Mouse (Mus musculus): ENCODE measurements around the gene Gpr152. TPM values are rescaled to one million over a fixed set of nuclear protein-coding genes. Genes with fewer than 3 reads are reported as not detected.

Gpr152 gene
- polyA plus RNA-seq, 1 experiment: 0.06 TPM

DNA sequence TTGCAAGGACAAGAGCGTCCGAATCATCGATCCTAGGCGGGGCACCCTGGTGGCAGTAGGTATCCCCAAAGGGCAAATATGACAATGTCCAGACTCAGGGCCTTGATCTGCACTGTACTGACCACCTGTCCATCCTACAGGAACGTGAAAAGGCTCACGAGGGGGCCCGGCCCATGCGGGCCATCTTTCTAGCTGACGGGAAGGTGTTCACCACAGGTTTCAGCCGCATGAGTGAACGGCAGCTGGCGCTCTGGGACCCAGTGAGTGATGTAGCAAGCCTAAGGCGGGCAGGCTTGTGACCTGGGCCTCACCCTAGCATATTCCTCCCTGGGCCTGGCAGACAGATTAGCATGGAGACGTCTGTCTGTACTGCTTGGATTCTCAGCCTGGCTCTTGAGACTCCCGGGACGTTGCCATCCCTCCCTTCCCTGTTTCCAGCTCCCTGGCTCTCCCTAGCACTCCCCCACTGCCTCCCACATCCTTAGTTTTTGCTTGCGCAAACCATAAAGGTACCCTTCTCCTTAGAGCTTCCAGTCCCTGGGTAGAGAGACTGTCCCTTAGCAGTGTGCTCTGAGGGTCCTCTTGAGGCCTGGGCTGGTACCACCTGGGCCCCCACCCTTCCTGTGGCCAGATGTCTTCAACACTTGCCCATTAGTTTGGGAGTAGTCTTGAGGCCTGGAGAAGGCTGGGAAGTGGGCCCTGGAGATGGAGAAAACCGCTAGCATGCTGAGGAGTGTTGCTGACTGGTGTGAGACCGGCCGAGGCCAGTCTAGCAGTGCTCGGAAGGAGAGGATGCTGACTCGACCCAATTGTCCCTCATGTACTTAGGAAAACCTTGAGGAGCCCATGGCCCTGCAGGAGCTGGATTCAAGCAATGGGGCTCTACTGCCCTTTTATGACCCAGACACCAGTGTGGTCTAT is 11.2 kb downstream of the Gpr152 start:
- no peak overlapping the region for H3K27ac ChIP-seq (ENCODE audit: insufficient read depth, low read depth, low read length)
- H3K4me3 ChIP-seq (ENCODE audit: low read depth, low read length): 0 out of 2 replicates have a peak overlapping the region, but pooled peaks have one; percentile 94
- H3K4me1 ChIP-seq (ENCODE audit: control insufficient read depth, insufficient read depth, insufficient read length, low read length): peaks cover 12% of the 10 kb centered on the region
- TF ChIP-seq CTCF (IDR thresholded peaks at IDR 0.05; ENCODE audit: extremely low read depth, insufficient read length, insufficient replicate concordance, low read depth, low read length): no peak
- no peak for TF ChIP-seq POLR2A (IDR thresholded peaks at IDR 0.05; ENCODE audit: low read depth, low read length)
- WGBS: 90% methylated on average over 22 of the region's 22 CpGs
- H3K27me3 ChIP-seq (ENCODE audit: control insufficient read depth, insufficient read depth, low read length): no peaks in the 10 kb centered on the region
- peaks cover 40% of the 10 kb centered on the region for H3K36me3 ChIP-seq (ENCODE audit: control insufficient read depth, insufficient read depth, low read length)

DNA sequence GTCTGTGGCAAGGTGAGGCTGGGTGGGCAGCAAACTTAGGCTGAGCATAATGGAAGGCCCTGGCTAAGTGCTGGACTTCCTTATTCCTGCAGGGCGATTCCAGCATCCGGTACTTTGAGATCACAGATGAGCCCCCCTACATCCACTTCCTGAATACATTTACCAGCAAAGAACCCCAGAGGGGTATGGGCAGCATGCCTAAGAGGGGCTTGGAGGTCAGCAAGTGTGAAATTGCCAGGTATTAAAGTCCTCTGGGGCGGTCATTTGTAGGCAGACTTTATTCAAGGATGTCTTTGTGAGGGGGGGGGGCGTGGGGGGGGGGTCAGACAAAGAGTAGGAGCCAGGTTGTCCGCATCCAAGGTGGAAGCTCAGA is 11.9 kb downstream of the Gpr152 start:
- Histone ChIP-seq H3K27ac (ENCODE audit: insufficient read depth, low read depth, low read length) (no peak overlapping the region), H3K4me1 (ENCODE audit: control insufficient read depth, insufficient read depth, insufficient read length, low read length) (peaks cover 12% of the 10 kb centered on the region), H3K27me3 (ENCODE audit: control insufficient read depth, insufficient read depth, low read length) (no peaks in the 10 kb centered on the region), H3K36me3 (ENCODE audit: control insufficient read depth, insufficient read depth, low read length) (peaks cover 45% of the 10 kb centered on the region), H3K4me3 (ENCODE audit: low read depth, low read length) (no peak overlapping the region)
- WGBS: 73% methylated on average over 5 of the region's 5 CpGs
- TF ChIP-seq CTCF (IDR thresholded peaks at IDR 0.05; ENCODE audit: extremely low read depth, insufficient read length, insufficient replicate concordance, low read depth, low read length) (no peak), POLR2A (IDR thresholded peaks at IDR 0.05; ENCODE audit: low read depth, low read length) (no peak)

DNA sequence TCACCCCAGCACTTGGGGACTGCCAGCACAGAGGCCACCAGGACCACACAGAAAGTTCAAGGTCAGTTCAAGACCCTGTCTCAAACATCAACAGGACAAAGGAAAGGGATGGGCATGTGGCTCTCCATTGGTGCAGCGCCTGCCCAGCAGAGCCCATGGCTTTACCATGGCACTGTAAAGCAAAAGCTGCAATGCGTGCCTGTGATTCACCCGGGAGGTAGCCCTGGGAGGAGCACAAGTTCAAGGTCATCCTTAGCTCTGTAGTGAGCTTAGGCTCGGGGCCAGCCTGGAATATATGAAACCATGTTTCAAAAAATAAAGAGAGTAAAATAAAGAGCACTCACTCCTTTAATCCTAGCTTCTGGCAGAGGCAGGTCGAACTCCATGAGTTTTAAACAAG is 12.3 kb downstream of the Gpr152 start:
- Histone ChIP-seq H3K27ac (ENCODE audit: insufficient read depth, low read depth, low read length) (no peak overlapping the region), H3K27me3 (ENCODE audit: control insufficient read depth, insufficient read depth, low read length) (no peaks in the 10 kb centered on the region), H3K4me3 (ENCODE audit: low read depth, low read length) (no peak overlapping the region), H3K36me3 (ENCODE audit: control insufficient read depth, insufficient read depth, low read length) (peaks cover 48% of the 10 kb centered on the region), H3K4me1 (ENCODE audit: control insufficient read depth, insufficient read depth, insufficient read length, low read length) (peaks cover 12% of the 10 kb centered on the region)
- 79% methylated on average over 5 of the region's 5 CpGs for WGBS
- TF ChIP-seq POLR2A (IDR thresholded peaks at IDR 0.05; ENCODE audit: low read depth, low read length): no peak

DNA sequence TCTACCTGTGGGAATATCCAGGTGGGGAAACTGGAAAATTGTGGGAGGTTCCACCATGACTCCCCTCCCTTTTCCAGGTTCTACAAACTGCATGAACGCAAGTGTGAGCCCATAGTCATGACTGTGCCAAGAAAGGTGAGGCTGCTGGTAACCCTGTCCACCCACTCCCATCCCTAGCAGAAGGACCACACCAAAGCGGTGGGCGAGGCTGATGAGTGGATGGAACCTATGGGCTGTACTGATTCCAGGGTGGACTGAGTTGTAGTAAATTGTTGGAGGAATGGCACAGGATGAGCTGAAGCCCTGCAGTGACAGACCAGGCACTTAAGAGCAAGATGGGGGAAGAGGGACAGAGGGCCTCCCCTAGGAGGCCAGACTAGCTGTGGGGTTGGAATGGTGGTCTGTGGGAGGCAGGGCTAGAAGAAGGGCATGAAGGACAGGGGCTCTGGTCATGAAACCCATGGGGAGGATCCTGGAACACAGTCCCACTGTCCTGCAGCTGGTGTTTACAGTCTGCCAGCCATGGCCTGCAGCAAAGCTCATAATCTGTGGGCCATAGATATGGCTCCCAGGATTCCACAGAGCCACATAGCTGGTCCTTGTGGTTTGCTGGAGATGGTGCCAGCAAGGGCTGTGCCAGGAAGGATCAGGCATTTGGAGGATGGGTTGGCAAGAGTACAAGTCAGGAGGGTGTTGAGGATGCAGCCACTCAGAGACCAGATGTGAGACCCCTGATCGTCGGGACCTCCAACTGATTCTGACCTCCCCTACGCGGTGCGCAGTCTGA is 13.1 kb downstream of the Gpr152 start:
- no peaks in the 10 kb centered on the region for H3K27me3 ChIP-seq (ENCODE audit: control insufficient read depth, insufficient read depth, low read length)
- H3K4me3 ChIP-seq (ENCODE audit: low read depth, low read length): no peak overlapping the region
- TF ChIP-seq POLR2A (IDR thresholded peaks at IDR 0.05; ENCODE audit: low read depth, low read length) (no peak), CTCF (IDR thresholded peaks at IDR 0.05; ENCODE audit: extremely low read depth, insufficient read length, insufficient replicate concordance, low read depth, low read length) (no peak)
- peaks cover 53% of the 10 kb centered on the region for H3K36me3 ChIP-seq (ENCODE audit: control insufficient read depth, insufficient read depth, low read length)
- H3K4me1 ChIP-seq (ENCODE audit: control insufficient read depth, insufficient read depth, insufficient read length, low read length): peaks cover 12% of the 10 kb centered on the region
- H3K27ac ChIP-seq (ENCODE audit: insufficient read depth, low read depth, low read length): no peak overlapping the region
- WGBS: 86% methylated on average over 8 of the region's 8 CpGs

DNA sequence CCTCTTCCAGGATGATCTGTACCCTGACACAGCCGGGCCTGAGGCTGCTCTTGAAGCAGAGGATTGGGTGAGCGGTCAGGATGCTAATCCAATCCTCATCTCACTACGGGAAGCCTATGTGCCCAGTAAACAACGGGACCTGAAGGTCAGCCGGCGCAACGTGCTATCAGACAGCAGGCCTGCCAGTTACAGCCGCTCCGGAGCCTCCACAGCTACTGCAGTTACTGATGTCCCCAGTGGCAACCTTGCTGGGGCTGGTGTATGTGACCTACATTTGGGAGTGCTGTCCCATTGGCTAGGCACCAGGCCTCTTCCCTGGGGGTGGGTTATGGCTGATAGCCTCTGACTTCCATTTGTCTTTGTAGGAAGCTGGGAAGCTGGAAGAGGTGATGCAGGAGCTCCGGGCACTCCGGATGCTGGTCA is 13.7 kb downstream of the Gpr152 start, which contains the start of gene Ptprcap:
Ptprcap (plus strand) TSS at position 373 of the 423 bp plus-strand sequence.
- Histone ChIP-seq H3K27me3 (ENCODE audit: control insufficient read depth, insufficient read depth, low read length) (no peaks in the 10 kb centered on the region), H3K27ac (ENCODE audit: insufficient read depth, low read depth, low read length) (no peak within 1 kb of the TSS), H3K4me1 (ENCODE audit: control insufficient read depth, insufficient read depth, insufficient read length, low read length) (peaks cover 12% of the 10 kb centered on the region), H3K4me3 (ENCODE audit: low read depth, low read length) (no peak within 1 kb of the TSS), H3K36me3 (ENCODE audit: control insufficient read depth, insufficient read depth, low read length) (peaks cover 58% of the 10 kb centered on the region)
- TF ChIP-seq POLR2A (IDR thresholded peaks at IDR 0.05; ENCODE audit: low read depth, low read length) (no peak), CTCF (IDR thresholded peaks at IDR 0.05; ENCODE audit: extremely low read depth, insufficient read length, insufficient replicate concordance, low read depth, low read length) (no peak)
- 76% methylated on average over 11 of the region's 11 CpGs for WGBS

DNA sequence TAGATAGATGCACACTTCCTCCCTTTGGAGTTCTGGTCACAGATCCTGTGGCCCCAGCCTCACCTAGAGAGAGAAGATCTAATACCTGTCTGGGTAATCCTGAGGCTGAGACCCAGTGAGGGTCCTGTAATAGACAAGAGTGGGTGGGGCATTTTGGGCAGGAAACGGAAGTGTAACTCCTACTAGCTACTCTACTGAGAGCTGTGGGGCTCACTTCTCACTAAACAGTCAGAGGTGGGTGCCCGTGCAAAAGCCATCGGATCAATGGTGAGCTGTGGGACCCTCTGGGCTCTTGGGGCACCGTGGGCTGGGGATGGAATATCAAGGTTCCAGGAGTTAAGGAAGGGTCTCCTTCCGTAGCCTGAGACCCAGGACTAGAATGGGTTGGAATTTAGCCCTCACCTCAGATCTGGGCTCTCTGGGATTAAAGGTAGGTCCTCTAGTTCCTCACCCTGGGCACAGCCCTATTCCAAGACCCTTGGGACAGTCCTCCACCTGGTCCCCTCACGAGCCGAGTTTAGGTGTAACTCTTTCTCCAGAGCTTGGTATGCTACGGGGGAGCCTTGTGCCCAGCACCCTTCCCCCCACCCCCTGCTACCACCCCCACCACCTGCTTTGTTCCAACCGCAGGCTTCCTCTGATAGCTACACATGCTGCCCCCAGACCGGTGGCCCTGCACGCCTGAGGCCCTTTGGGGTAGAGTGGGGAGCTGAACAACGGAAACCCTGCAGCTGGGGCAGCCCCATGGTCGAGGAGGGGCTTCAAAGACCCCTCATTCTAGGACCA is 15.0 kb downstream of the Gpr152 start:
- peaks cover 66% of the 10 kb centered on the region for H3K36me3 ChIP-seq (ENCODE audit: control insufficient read depth, insufficient read depth, low read length)
- H3K4me3 ChIP-seq (ENCODE audit: low read depth, low read length): peak overlapping the region; percentile 44
- WGBS: 72% methylated on average over 13 of the region's 13 CpGs
- H3K27me3 ChIP-seq (ENCODE audit: control insufficient read depth, insufficient read depth, low read length): no peaks in the 10 kb centered on the region
- peak overlapping the region; percentile 73 for H3K27ac ChIP-seq (ENCODE audit: insufficient read depth, low read depth, low read length)
- peak; percentile 54; the same call in 1 of the 2 replicates for TF ChIP-seq POLR2A (IDR thresholded peaks at IDR 0.05; ENCODE audit: low read depth, low read length)
- no peak for TF ChIP-seq CTCF (IDR thresholded peaks at IDR 0.05; ENCODE audit: extremely low read depth, insufficient read length, insufficient replicate concordance, low read depth, low read length)
- peaks cover 8% of the 10 kb centered on the region for H3K4me1 ChIP-seq (ENCODE audit: control insufficient read depth, insufficient read depth, insufficient read length, low read length)

Measured in small intestine, adult 2 months (tissue).